Mouse (Mus musculus): ENCODE measurements at regions not wholly inside any gene's neighbourhood (a gene's known extent, or its start where the extent isn't known, plus 50 kb on each side); places are given as distances from the start of the nearest gene placed in this dataset.

- TF ChIP-seq CTCF (IDR thresholded peaks at IDR 0.05; ENCODE audit: low read depth) (no peak), EP300 (optimal IDR thresholded peaks at IDR 0.05) (no peak)
Observed at GRCm38 (mm10) chr4:8962959-8963572, 724.2 kb upstream of the Car8 start.

All from stomach, postnatal 0 days (tissue).